Comparison of ENCODE assay signal across 8 mouse cellular contexts in genomic region chr9:50443708-50444463, GRCm38 (mm10). TPM values are rescaled to one million over a fixed set of nuclear protein-coding genes. Genes with fewer than 3 reads are reported as not detected.
DNase-seq lines count a peak whose midpoint lies in the region; ATAC-seq and TF ChIP-seq lines count a peak whose summit lies in the region.

No protein-coding gene starts in this region.

- H3K4me2 ChIP-seq in forebrain, postnatal 0 days (ENCODE audit: low read depth) = no peak overlapping the region
- H3K4me2 ChIP-seq in forebrain, embryonic 16.5 days (ENCODE audit: low read length) = no peak overlapping the region

- ATAC-seq in forebrain, postnatal 0 days = peak; percentile 69
- no peak; the same call in 1 of the 2 replicates for ATAC-seq in forebrain, embryonic 16.5 days
- ATAC-seq in megakaryocyte, adult 5-6 weeks (ENCODE audit: poor library complexity, severe bottlenecking) = peak; percentile 95

- H3K36me3 ChIP-seq in forebrain, postnatal 0 days (ENCODE audit: insufficient read depth) = no peaks in the 10 kb centered on the region
- no peaks in the 10 kb centered on the region for H3K36me3 ChIP-seq in forebrain, embryonic 16.5 days (ENCODE audit: control insufficient read depth, insufficient read depth)

- H3K27me3 ChIP-seq in forebrain, postnatal 0 days (ENCODE audit: insufficient read depth, low read length) = no peaks in the 10 kb centered on the region
- H3K27me3 ChIP-seq in forebrain, embryonic 16.5 days (replicated peaks; ENCODE audit: control insufficient read depth, insufficient read depth, low read length) = no peaks in the 10 kb centered on the region

- intact Hi-C loops in heart, postnatal 36 days (cut with DNase I) = loop anchor here (10.0 kb wide), 2 partner anchors 221 to 321 kb away; partner anchors contain the start of gene Fdxacb1

- no peak overlapping the region for H3K4me3 ChIP-seq in forebrain, postnatal 0 days (ENCODE audit: low read depth, low read length)
- H3K4me3 ChIP-seq in forebrain, embryonic 16.5 days (replicated peaks; ENCODE audit: low read length) = no peak overlapping the region

- 61% methylated on average over 23 of the region's 23 CpGs for WGBS in forebrain, postnatal 0 days
- 61% methylated on average over 23 of the region's 23 CpGs for WGBS in forebrain, embryonic 16.5 days

- H3K27ac ChIP-seq in forebrain, postnatal 0 days (ENCODE audit: low read depth, low read length) = peak overlapping the region; percentile 42; the same call in 1 of the 2 replicates
- no peak overlapping the region for H3K27ac ChIP-seq in forebrain, embryonic 16.5 days (ENCODE audit: low read length)

- TF ChIP-seq CTCF in forebrain, postnatal 0 days (IDR thresholded peaks at IDR 0.05; ENCODE audit: low read depth) = peak; percentile 91

- H3K4me1 ChIP-seq in forebrain, postnatal 0 days (ENCODE audit: insufficient read depth) = 0 out of 2 replicates have a peak, but pooled peaks cover 3% of the 10 kb centered on the region
- H3K4me1 ChIP-seq in forebrain, embryonic 16.5 days (replicated peaks; ENCODE audit: control insufficient read depth, insufficient read depth, low read length) = peaks cover 9% of the 10 kb centered on the region

- no peak overlapping the region for H3K9ac ChIP-seq in forebrain, postnatal 0 days
- no peak overlapping the region for H3K9ac ChIP-seq in forebrain, embryonic 16.5 days (replicated peaks; ENCODE audit: low read depth, low read length)

- peak; percentile 91 for DNase-seq in forebrain, postnatal 0 days
- peak; percentile 77 for DNase-seq in ZHBTc4 (ENCODE audit: low read depth, low spot score)
- peak; percentile 83 for DNase-seq in embryo, embryonic 10 days (ENCODE audit: low spot score)
- peak; percentile 56 to 57 for DNase-seq in heart, postnatal 36 days
- peak; percentile 72 to 82 for DNase-seq in layer of hippocampus, postnatal 14 days (ENCODE audit: low spot score in 2 of 2)
- peak; percentile 68 for DNase-seq in right cerebral cortex, postnatal 4 days

- H3K9me3 ChIP-seq in forebrain, postnatal 0 days (ENCODE audit: low read length) = no peaks in the 10 kb centered on the region
- H3K9me3 ChIP-seq in forebrain, embryonic 16.5 days (ENCODE audit: control insufficient read depth, low read length) = no peaks in the 10 kb centered on the region

RNA-seq across cellular contexts. Expression of gene Plet1, which starts 50.4 kb away (rescaled TPM):
- not detected in 2 replicates for total RNA-seq in forebrain, postnatal 0 days (2014; rRNA removed)
- polyA plus RNA-seq in forebrain, postnatal 0 days (2015; fragmentation: Nextera tagmentation; extraction: Ambion mirVana) = 0.11 and 0.34 TPM in 2 replicates
- polyA plus RNA-seq in forebrain, embryonic 16.5 days (2015; fragmentation: Nextera tagmentation; extraction: Ambion mirVana) = 0.22 and 0.44 TPM in 2 replicates
- total RNA-seq in heart, postnatal 36 days (2021) = 1 to 10 TPM in 1 of 2 experiments, under 1 TPM in 1; 0.95 to 1.7 TPM
- under 1 TPM in 1 of 2 experiments, not detected in 1; 0.38 TPM for total RNA-seq in layer of hippocampus, postnatal 14 days (2021)
- total RNA-seq in megakaryocyte, adult 5-6 weeks (2015) = not detected in 2 replicates
- not detected in 2 replicates for total RNA-seq in megakaryocyte, adult 5-6 weeks (2017)
